8 mouse cellular contexts compared by ENCODE assay signal in the genomic region with DNA sequence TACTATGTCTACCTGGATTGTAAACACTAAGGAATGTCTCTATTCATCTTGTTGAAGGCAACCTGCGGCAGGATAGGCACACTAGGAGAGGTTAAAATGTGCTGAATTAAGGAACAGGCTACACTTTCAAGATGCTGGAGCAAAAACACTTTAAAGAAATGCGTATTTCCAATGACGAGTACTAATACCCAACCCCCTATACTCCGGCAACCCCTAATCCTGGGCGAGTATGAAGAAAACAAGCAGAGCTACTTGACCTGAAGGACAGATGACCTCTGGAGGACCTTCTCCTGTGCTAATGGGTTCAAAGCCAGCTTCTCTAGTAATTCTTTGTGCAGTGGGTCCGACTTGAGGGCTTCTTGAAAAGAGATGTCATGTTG. TPM values are rescaled to one million over a fixed set of nuclear protein-coding genes. Genes with fewer than 3 reads are reported as not detected.
A peak's percentile ranks its signal among the peaks of the same experiment; 100 is the strongest.
DNase-seq lines count a peak whose midpoint lies in the region; ATAC-seq and TF ChIP-seq lines count a peak whose summit lies in the region.

No protein-coding gene starts in this region.

- H3K27me3 ChIP-seq in cerebellum, adult 2 months (ENCODE audit: control insufficient read depth, insufficient read depth, low read length) = no peaks in the 10 kb centered on the region
- H3K27me3 ChIP-seq in spleen, adult 2 months (ENCODE audit: control insufficient read depth, insufficient read depth, low read length) = no peaks in the 10 kb centered on the region
- H3K27me3 ChIP-seq in limb, embryonic 15.5 days = no peaks in the 10 kb centered on the region
- no peaks in the 10 kb centered on the region for H3K27me3 ChIP-seq in stomach, embryonic 16.5 days (ENCODE audit: control insufficient read depth, insufficient read depth, low read length)

- no peak for TF ChIP-seq CTCF in cerebellum, adult 2 months (IDR thresholded peaks at IDR 0.05; ENCODE audit: borderline replicate concordance, insufficient read depth, low read depth, low read length)
- no peak for TF ChIP-seq CTCF in spleen, adult 2 months (IDR thresholded peaks at IDR 0.05; ENCODE audit: extremely low read depth, insufficient read depth, insufficient read length, insufficient replicate concordance)

- 27% methylated on average over 6 of the region's 6 CpGs for WGBS in cerebellum, adult 2 months
- 23% methylated on average over 6 of the region's 6 CpGs for WGBS in spleen, adult 2 months
- WGBS in limb, embryonic 15.5 days = 21% methylated on average over 6 of the region's 6 CpGs
- WGBS in stomach, embryonic 16.5 days = 14% methylated on average over 6 of the region's 6 CpGs

- peak overlapping the region; percentile 95 for H3K4me2 ChIP-seq in limb, embryonic 15.5 days
- H3K4me2 ChIP-seq in stomach, embryonic 16.5 days (ENCODE audit: low read depth, low read length) = peak overlapping the region; percentile 83

- no peaks in the 10 kb centered on the region for H3K9me3 ChIP-seq in limb, embryonic 15.5 days
- H3K9me3 ChIP-seq in stomach, embryonic 16.5 days (replicated peaks; ENCODE audit: control insufficient read depth, low read length) = no peaks in the 10 kb centered on the region

- H3K36me3 ChIP-seq in spleen, adult 2 months (ENCODE audit: control insufficient read depth, insufficient read depth, low read length) = peaks cover 5% of the 10 kb centered on the region
- H3K36me3 ChIP-seq in limb, embryonic 15.5 days = peaks cover 16% of the 10 kb centered on the region
- H3K36me3 ChIP-seq in stomach, embryonic 16.5 days (ENCODE audit: control insufficient read depth, insufficient read depth, low read length) = no peaks in the 10 kb centered on the region

- no peak for TF ChIP-seq POLR2A in cerebellum, adult 2 months (IDR thresholded peaks at IDR 0.05; ENCODE audit: borderline replicate concordance, insufficient read depth, low read length)
- TF ChIP-seq POLR2A in spleen, adult 2 months (IDR thresholded peaks at IDR 0.05; ENCODE audit: low read depth, low read length) = no peak

- no peak for ATAC-seq in limb, embryonic 15.5 days (ENCODE audit: insufficient number of reproducible peaks, low FRiP score, low TSS enrichment, low read depth)
- no peak for ATAC-seq in stomach, embryonic 16.5 days (ENCODE audit: insufficient read depth, low FRiP score)
- ATAC-seq in cerebellum, adult (ENCODE audit: insufficient number of reproducible peaks, low FRiP score, low TSS enrichment) = no peak

- DNase-seq in cerebellum, adult 2 months = no peak
- DNase-seq in cerebellum, adult 9-10 months = no peak
- no peak for DNase-seq in spleen, adult 2 months (ENCODE audit: low read depth in 1 of 2, low spot score in 2 of 2)
- no peak for DNase-seq in spleen, postnatal 36 days (ENCODE audit: low spot score in 2 of 2)
- no peak for DNase-seq in retina, embryonic 14.5 days (ENCODE audit: low spot score)

- peak overlapping the region; percentile 94 for H3K4me3 ChIP-seq in cerebellum, adult 2 months (replicated peaks; ENCODE audit: insufficient read depth, low read depth, low read length)
- H3K4me3 ChIP-seq in spleen, adult 2 months (ENCODE audit: extremely low read depth, insufficient read depth, insufficient read length) = peak overlapping the region; percentile 99
- peak overlapping the region; percentile 73 for H3K4me3 ChIP-seq in limb, embryonic 15.5 days
- peak overlapping the region; percentile 94 for H3K4me3 ChIP-seq in stomach, embryonic 16.5 days (replicated peaks; ENCODE audit: low read length)

- H3K9ac ChIP-seq in limb, embryonic 15.5 days = peak overlapping the region; percentile 79
- H3K9ac ChIP-seq in stomach, embryonic 16.5 days (ENCODE audit: low read length) = peak overlapping the region; percentile 78

- no peak overlapping the region for H3K27ac ChIP-seq in cerebellum, adult 2 months (ENCODE audit: insufficient read depth, low read length)
- H3K27ac ChIP-seq in spleen, adult 2 months (ENCODE audit: insufficient read depth, low read length) = peak overlapping the region; percentile 95; the same call in 1 of the 2 replicates
- H3K27ac ChIP-seq in limb, embryonic 15.5 days = 0 out of 2 replicates have a peak overlapping the region, but pooled peaks have one; percentile 92
- no peak overlapping the region for H3K27ac ChIP-seq in stomach, embryonic 16.5 days (ENCODE audit: low read length)

- no peaks in the 10 kb centered on the region; the same call in 1 of the 2 replicates for H3K4me1 ChIP-seq in cerebellum, adult 2 months (ENCODE audit: control insufficient read depth, insufficient read depth, low read length)
- peaks cover 2% of the 10 kb centered on the region; the same call in 1 of the 2 replicates for H3K4me1 ChIP-seq in spleen, adult 2 months (ENCODE audit: control insufficient read depth, insufficient read depth, insufficient read length)
- H3K4me1 ChIP-seq in limb, embryonic 15.5 days = peaks cover 21% of the 10 kb centered on the region
- H3K4me1 ChIP-seq in stomach, embryonic 16.5 days (ENCODE audit: control insufficient read depth, insufficient read depth, low read length) = peaks cover 13% of the 10 kb centered on the region

RNA-seq across cellular contexts. Expression of a gene that starts 1.7 kb away (rescaled TPM):
- polyA plus RNA-seq in cerebellum, adult 2 months (2012; rRNA removed) = 5.3 and 5.4 TPM in 2 replicates
- polyA plus RNA-seq in spleen, adult 2 months (2012; rRNA removed) = 4.0 and 6.2 TPM in 2 replicates
- polyA plus RNA-seq in limb, embryonic 15.5 days (2015; fragmentation: Nextera tagmentation; extraction: Ambion mirVana) = 10.0 and 10.7 TPM in 2 replicates
- 9.0 and 9.3 TPM in 2 replicates for polyA plus RNA-seq in stomach, embryonic 16.5 days (2015; fragmentation: Nextera tagmentation; extraction: Ambion mirVana)

RNA-seq across cellular contexts. Expression of a gene that starts 25.1 kb away (rescaled TPM):
- 0.08 and 0.16 TPM in 2 replicates for polyA plus RNA-seq in cerebellum, adult 2 months (2012; rRNA removed)
- polyA plus RNA-seq in spleen, adult 2 months (2012; rRNA removed) = 0.02 and 0.06 TPM in 2 replicates
- polyA plus RNA-seq in limb, embryonic 15.5 days (2015; fragmentation: Nextera tagmentation; extraction: Ambion mirVana) = 0.04 and 0.07 TPM in 2 replicates
- 0.05 and 0.06 TPM in 2 replicates for polyA plus RNA-seq in stomach, embryonic 16.5 days (2015; fragmentation: Nextera tagmentation; extraction: Ambion mirVana)

RNA-seq across cellular contexts. Expression of a gene that starts 30.1 kb away (rescaled TPM):
- polyA plus RNA-seq in cerebellum, adult 2 months (2012; rRNA removed) = 86.2 and 86.9 TPM in 2 replicates
- polyA plus RNA-seq in spleen, adult 2 months (2012; rRNA removed) = 69.6 and 85.6 TPM in 2 replicates
- 712 and 733 TPM in 2 replicates for polyA plus RNA-seq in limb, embryonic 15.5 days (2015; fragmentation: Nextera tagmentation; extraction: Ambion mirVana)
- 645 and 647 TPM in 2 replicates for polyA plus RNA-seq in stomach, embryonic 16.5 days (2015; fragmentation: Nextera tagmentation; extraction: Ambion mirVana)

Comparison
In these comparisons a context has a peak if more than half of its experiments do, and no peak if none do; other contexts are left out.
1. H3K27ac ChIP-seq: peak in spleen, adult 2 months (single experiment) and limb, embryonic 15.5 days (single experiment); none in cerebellum, adult 2 months (single experiment) and stomach, embryonic 16.5 days (single experiment).
2. Peak in every context shown above with its lines, with median percentiles within 50 percentile points of each other: H3K4me3 ChIP-seq.